Mouse (Mus musculus): ENCODE data around the gene Kif1b.
"Not testable (repeated sequence)": the region's sequence is repeated elsewhere in the genome, so short reads cannot be mapped to it uniquely, and the experiment has no call there.

The Kif1b gene

GRCm38 (mm10) chr4:149277571-149277970 lies 29.9 kb downstream of the Kif1b start:
- no peak for DNase-seq (ENCODE audit: extremely low read depth, insufficient read length, low spot score)

DNA sequence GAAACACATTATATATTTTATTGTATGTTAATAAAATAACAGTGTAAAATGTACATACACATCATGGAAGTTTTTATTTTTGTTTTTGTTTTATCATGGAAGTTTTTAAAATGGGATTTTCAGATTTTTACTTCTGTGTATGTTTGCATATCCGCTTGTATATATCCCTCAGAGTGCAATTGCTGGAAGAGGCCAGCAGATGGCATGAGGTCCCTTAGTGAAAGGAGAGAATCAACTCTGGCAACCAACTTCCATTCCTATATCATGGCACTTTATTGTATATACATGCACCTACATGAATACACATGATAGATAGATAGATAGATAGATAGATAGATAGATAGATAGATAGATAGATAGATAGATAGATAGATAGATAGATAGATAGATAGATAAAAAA lies 34.4 kb downstream of the Kif1b start:
- no peak for DNase-seq (ENCODE audit: extremely low read depth, insufficient read length, low spot score)

GRCm38 (mm10) chr4:149270541-149270940 lies 37.0 kb downstream of the Kif1b start:
- no peak for DNase-seq (ENCODE audit: extremely low read depth, insufficient read length, low spot score)

GRCm38 (mm10) chr4:149269026-149269425 lies 38.5 kb downstream of the Kif1b start:
- DNase-seq (ENCODE audit: extremely low read depth, insufficient read length, low spot score) = no peak

DNA sequence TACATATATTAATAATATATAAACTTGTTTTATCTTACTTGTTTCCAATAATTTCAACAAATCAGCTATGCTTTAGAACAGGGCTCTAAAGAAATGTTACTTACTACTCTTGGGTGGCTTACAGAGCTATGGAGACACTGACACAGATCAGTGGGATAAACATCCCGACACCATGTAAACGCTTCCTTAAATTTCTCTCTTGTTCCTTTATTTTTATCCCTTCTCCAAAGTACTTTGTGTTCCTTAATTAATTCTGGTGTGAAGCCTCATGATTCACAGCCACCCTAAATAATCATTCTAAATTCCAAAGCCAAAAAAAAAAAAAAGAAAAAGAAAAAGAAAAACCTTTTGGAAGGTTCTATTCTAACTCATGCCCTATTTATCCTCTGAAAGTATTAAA lies 42.6 kb downstream of the Kif1b start:
- DNase-seq (ENCODE audit: extremely low read depth, insufficient read length, low spot score) = no peak

DNA sequence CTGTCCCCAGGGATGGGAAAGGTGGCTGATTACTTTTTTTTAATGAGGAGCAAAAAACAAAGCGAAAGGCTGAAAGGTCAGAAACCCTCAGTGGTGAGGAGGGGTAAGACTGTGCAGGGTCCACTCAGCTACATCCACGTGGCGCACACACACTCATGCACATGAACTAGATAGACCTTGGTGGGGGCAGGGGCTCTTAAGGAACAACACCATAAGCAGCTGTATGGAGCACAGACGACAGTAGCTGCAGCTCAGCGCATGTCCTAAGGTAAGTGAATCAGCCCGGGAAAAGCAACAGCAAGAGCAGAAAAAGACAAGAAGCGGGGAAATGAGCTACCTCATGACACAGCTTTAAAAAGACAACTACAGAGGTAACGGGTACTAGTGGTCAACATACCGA lies 44.3 kb downstream of the Kif1b start:
- DNase-seq (ENCODE audit: extremely low read depth, insufficient read length, low spot score) = no peak

GRCm38 (mm10) chr4:149261466-149261865 lies 46.0 kb downstream of the Kif1b start:
- no peak for DNase-seq (ENCODE audit: extremely low read depth, insufficient read length, low spot score)

- DNase-seq (ENCODE audit: extremely low read depth, insufficient read length, low spot score) = no peak
These were observed 46.6 kb downstream of the Kif1b start for GRCm38 (mm10) chr4:149260911-149261310.

DNA sequence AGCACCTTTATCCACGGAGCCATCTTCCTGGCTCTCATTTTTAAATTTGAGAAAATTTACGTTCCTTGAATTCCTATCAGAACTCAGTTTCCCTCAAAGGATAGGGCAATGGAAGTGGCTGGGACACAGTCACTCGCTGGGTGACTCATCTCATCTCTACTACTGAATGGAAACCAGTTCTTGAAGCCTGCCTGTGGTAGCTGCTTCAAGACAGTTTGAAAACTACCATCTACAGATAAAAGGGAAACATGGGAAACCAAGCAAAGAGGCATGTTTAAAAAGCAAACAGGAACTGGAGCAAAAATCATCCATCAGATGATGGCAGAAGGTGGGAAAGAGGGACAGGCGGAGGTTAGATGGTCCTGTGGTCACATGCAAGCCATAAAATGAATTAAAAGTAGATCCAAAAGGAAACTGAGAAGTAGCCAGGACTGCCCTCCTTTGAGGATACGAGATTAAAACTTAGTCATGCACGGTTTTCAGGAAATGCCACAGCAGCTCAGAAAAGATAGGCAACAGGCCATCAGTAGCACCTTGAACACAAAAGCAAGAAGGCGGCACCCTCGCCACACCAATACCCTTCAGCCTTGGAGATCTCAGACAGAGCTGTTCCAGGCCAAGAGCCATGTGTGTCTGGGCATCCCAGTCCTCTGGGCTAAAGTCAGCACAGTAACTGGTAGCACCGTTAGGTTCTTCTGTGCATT lies 48.0 kb downstream of the Kif1b start:
- no peak for DNase-seq (ENCODE audit: extremely low read depth, insufficient read length, low spot score)

GRCm38 (mm10) chr4:149258926-149259325 lies 48.6 kb downstream of the Kif1b start:
- no peak for DNase-seq (ENCODE audit: extremely low read depth, insufficient read length, low spot score)

GRCm38 (mm10) chr4:149256511-149257300 lies 50.8 kb downstream of the Kif1b start:
- DNase-seq (ENCODE audit: extremely low read depth, insufficient read length, low spot score) = no peak

DNA sequence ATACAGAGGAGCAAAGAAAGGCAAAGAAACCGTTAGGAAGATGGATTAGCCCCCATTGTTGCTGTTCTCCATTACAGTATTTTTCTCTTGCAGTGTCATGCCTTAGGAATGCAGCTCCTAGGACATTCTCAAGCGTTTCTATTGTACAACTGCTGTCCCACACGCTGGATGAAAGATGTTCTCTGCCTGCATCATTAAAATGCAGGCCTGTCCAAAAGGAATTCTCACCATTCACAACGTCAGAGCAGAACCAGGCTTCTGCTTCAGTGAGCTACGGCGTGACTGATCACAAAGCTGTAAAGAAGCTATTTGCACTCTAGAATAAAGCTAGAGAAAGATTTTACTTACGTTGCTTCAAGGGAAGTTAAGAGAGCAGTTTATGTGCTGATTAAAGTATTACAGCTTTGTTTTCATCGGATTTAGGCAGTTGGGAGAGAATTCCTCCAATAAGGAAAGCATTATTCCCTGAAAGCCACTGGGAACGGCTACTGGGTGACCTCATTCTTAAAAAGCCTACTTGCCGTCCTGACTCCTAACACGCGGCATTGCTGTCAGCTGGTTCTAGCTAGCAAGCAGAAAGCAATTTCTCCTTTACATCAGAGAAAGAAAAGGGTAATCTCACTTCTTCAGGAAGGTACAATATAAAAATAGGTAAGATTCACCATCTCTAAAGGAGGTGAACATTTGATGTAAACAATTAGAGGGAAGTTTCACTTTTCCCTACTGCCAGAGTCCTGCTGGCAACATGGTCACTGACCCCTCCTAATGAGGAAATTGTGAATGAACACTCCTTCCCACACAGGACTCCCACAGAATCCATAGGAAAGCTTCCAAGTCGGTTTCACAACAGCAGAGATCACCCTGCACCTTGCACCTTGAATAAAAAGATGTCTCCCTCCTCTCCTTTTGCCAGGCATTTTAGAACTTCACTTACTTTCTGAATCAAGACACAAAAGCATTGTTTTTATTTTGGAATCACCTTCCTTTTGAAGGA lies 51.9 kb downstream of the Kif1b start:
- no peak for DNase-seq (ENCODE audit: extremely low read depth, insufficient read length, low spot score)

DNA sequence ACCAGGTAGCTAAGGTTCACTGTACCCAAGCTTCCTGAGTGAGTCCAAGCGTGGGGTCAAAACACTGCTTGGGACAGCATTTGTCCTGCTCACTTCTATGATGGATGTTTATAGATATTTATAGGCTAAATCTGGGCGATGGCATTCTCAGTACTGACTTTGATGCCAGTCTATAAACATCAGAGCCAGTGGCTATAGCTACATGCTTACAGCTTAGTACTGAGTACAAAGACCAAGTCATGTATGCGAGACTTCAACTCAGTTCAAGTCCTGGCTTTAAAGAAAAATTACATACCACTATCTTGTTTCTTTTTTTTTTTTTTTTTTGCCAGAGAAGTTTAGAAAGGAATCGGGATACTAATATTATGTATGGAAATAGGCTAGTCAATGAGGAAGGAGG lies 52.7 kb downstream of the Kif1b start:
- DNase-seq (ENCODE audit: extremely low read depth, insufficient read length, low spot score) = no peak

DNA sequence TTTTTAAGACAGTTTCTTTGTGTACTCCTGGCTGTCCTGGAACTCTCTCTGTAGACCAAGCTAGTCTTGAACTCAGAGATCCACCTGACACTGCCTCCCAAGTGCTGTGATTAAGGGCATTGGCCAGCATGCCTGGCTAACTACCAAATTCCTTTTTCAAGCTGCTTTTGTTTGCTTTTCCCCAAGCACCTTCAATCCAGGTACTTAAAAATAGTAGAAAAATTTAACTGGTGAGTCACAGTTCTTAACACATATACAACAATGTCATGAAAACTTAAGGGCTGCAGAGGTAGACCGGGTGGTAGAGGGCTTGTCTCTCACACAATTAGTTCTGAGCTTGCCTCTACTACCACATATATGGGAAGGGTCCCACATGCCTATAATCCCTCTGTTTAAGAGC lies 58.2 kb downstream of the Kif1b start:
- no peak for DNase-seq (ENCODE audit: extremely low read depth, insufficient read length, low spot score)

GRCm38 (mm10) chr4:149247772-149248171 lies 59.7 kb downstream of the Kif1b start:
- DNase-seq (ENCODE audit: extremely low read depth, insufficient read length, low spot score) = no peak

GRCm38 (mm10) chr4:149247156-149247633 lies 60.3 kb downstream of the Kif1b start:
- DNase-seq (ENCODE audit: extremely low read depth, insufficient read length, low spot score) = no peak

- DNase-seq (ENCODE audit: extremely low read depth, insufficient read length, low spot score) = no peak
These were observed 60.8 kb downstream of the Kif1b start for GRCm38 (mm10) chr4:149246578-149247155.

GRCm38 (mm10) chr4:149237011-149237410 lies 70.5 kb downstream of the Kif1b start:
- DNase-seq (ENCODE audit: extremely low read depth, insufficient read length, low spot score) = no peak

GRCm38 (mm10) chr4:149233938-149234337 lies 73.6 kb downstream of the Kif1b start:
- no peak for DNase-seq (ENCODE audit: extremely low read depth, insufficient read length, low spot score)

- DNase-seq (ENCODE audit: extremely low read depth, insufficient read length, low spot score) = not testable (repeated sequence)
These were observed 78.8 kb downstream of the Kif1b start for GRCm38 (mm10) chr4:149228682-149229081.
